Mouse (Mus musculus) ovary, adult 18-20 months (tissue): ENCODE measurements at regions not wholly inside any gene's neighbourhood (a gene's known extent, or its start where the extent isn't known, plus 50 kb on each side); places are given as distances from the start of the nearest gene placed in this dataset.
A peak's percentile ranks its signal among the peaks of the same experiment; 100 is the strongest.

Experiments used
- DNase-seq: peaks from one replicate; pipeline ENCODE4 v3.0.0; 2022; ENCODE audit warnings: low spot score, mixed read lengths

DNA sequence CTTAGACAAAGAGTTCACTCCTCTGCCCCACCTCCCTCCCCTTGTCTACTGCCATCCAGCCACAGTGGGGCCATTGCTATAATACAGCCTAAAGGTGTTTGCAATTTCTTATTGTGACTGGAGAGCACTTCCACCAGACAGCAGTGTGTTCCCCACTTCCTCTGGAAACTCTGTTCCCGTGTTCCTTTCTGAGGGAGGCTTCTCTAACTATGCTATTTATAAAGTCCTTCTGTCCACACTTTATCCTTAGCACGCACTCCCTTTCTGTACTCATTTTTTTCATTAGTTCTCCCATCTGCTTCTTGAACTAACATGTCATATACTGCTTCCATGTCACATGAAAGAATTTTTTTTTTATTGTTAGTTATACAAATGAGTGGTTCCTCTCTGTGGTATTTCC is 52.0 kb upstream of the 4930432M17Rik start:
- DNase-seq, result no peak

DNA sequence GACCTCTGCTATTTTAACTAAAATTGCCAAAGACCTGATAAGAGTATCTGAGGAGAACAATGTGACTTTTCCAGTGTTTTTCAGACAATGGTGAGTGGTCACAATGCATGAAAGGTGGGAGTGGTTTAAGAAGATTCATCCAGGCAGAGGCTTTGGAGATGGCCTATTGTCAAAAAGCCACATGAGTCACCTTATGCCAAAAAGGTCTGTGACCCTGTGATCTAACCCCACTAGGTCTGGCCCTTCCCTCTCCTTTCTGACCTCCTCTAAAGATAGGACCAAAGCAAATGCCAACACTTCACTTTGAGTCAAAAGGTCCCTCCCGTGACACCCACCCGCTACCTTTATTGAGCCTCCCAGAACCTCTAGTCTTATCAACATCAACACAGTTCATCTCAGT is 52.4 kb upstream of the 4930432M17Rik start:
- no peak for DNase-seq

DNA sequence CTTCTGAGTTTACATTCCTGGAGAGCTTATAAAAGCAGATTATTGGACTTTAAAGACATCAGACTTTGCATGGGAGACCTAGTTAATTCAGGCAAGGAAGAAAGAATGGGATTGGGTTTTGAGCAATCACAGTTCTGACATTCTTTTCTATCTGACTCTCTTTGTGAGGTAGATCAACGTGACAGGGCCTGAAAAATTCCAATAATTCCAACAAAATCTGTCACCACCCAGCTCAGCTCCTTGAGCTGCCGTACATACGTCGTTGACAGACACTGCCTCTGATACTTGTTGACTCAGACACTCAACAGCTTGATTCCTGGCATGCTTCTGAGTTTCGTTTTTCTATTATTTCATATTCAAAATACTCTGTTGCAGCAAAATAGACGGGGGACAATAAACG is 53.2 kb upstream of the 4930432M17Rik start:
- no peak for DNase-seq

GRCm38 (mm10) chr3:121616075-121616474 is 54.5 kb upstream of the 4930432M17Rik start:
- no peak for DNase-seq

- DNase-seq, result no peak
These were observed 55.8 kb upstream of the 4930432M17Rik start for GRCm38 (mm10) chr3:121614741-121615140.

GRCm38 (mm10) chr3:121613224-121613623 is 57.3 kb upstream of the 4930432M17Rik start:
- DNase-seq, result no peak

- no peak for DNase-seq
These were observed 60.7 kb upstream of the 4930432M17Rik start for GRCm38 (mm10) chr3:121609845-121610244.

- no peak for DNase-seq
These were observed 61.5 kb upstream of the 4930432M17Rik start for GRCm38 (mm10) chr3:121609090-121609489.

- no peak for DNase-seq
These were observed 65.8 kb upstream of the 4930432M17Rik start for GRCm38 (mm10) chr3:121604737-121605136.

GRCm38 (mm10) chr3:121604081-121604480 is 66.5 kb upstream of the 4930432M17Rik start:
- no peak for DNase-seq

DNA sequence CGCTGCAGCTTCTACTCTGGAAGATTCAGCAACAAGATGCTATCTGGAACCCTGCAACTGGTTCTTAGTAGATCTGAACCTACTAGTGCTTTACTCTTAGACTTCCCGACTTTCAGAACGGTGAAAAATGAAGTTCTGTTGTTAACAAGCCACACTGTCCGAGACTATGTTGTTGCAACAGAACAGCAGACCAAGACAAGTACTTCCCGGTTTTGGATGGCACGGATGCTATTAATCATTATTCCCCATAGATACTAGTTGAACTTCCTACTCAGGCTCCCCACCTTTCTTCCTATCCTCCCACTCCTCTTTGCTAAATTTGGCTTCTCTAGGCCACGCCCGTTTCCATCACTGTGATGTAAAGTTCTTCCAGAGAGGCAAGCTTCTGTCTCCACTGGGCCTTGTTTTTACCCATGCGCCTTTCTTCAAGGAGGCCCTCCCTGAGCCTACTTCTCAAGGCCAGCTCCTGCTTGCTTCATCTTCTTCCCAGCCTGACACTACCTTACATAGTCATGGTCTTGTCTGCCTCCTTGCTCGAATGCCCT is 67.7 kb upstream of the 4930432M17Rik start:
- no peak for DNase-seq

DNA sequence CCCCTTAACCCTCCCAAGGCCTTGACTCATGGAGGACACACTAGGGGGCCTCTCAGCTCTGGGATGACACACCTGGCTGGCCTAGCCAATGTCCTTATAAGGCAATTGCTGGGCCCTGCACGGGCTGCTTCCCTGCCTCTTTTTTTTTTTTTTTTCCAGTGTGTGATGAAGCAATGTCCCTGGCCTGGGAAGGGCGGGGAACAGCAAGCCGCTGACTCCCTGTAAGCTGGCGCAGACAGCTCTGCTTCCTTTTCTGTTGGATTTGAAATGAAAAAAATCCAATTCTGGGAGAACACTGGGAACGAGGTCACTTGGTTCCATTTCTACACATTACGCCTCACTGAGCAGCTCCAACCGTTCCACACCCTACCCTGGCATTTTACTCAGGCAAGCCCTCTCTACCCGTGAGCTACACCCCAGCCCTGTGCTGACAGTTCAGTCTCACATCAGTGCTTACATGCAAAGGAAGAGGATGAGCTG is 68.4 kb upstream of the 4930432M17Rik start:
- no peak for DNase-seq

DNA sequence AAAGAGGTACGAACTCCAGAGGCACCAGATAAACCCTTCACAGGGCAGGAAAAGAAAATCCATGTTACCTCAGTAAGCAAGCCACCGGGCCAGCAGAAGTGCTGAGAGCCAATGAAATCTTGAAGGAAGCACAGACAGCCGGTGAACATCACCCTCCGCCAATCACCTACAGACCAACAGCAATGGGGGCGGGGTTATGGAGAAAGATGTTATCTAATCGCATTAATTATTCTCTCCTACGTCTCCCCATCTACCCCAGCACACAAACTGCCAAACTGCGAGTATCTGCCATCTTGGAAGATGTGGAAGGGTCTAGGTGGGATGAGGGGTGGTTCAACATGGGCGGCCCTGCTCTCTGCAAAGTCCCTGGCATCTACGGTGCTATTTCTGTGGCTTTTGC is 68.6 kb upstream of the Slc44a3 start:
- DNase-seq, result no peak

- no peak for DNase-seq
These were observed 68.2 kb upstream of the Slc44a3 start for GRCm38 (mm10) chr3:121600388-121600787.

DNA sequence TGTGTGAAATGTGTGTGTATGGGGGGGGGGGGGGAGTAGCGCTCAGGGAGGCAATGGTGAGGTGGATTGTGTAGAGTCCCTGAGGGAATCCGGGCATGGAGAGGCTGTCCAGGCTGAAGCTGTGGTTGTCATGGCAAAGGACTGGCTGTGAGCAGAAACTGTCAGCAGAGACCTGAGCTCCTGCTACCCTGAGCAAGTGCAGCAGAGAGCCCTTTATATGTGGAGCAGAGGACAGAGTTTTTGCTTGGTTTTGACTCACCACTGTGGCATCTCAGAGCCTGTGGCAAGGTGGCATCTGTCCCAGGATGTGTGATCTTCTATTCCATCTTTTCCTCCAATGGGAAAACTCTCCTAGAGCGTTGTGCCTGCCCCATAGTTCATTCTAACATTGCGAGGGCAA is 65.8 kb upstream of the Slc44a3 start:
- no peak for DNase-seq

DNA sequence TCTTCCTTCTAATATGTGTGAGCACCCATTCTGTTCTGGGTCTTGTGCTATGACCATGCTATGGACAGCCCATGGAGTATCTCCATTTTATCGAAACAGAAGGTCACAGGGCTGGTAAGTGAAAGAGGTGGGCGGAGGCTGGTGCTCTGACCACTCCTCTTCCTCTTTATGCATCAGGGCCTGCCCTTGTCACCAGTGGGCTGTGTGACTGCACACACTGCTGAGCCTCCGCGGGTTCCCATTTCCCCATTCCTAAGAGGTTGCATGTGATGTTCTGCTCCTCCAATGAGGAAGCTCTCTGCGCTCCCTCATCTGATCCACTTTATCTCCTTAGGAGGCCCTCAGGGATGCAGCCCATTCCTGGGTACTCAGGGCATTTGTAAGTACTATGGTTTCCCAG is 65.0 kb upstream of the Slc44a3 start:
- DNase-seq, result no peak

GRCm38 (mm10) chr3:121594580-121594979 is 62.4 kb upstream of the Slc44a3 start:
- no peak for DNase-seq

GRCm38 (mm10) chr3:121593598-121594117 is 61.5 kb upstream of the Slc44a3 start:
- no peak for DNase-seq

DNA sequence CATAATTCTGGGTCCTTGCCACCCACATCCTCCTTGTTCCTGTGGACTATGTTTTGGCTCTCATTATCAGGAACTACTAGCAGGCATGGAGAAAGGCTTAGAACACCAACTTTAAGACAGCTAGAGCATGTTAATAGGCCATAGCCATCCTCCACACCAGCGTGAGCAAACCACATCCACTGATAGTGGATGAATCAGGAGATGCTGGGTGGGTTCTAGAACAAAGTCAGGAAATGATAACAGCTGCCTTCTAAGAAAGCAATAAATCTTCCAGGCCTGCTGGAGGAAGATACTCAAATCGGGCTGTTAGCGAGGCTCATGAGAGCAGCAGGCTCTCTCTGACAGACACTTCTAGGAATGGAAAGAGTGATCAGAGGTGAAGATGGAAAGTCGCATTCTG is 60.9 kb upstream of the Slc44a3 start:
- no peak for DNase-seq

DNA sequence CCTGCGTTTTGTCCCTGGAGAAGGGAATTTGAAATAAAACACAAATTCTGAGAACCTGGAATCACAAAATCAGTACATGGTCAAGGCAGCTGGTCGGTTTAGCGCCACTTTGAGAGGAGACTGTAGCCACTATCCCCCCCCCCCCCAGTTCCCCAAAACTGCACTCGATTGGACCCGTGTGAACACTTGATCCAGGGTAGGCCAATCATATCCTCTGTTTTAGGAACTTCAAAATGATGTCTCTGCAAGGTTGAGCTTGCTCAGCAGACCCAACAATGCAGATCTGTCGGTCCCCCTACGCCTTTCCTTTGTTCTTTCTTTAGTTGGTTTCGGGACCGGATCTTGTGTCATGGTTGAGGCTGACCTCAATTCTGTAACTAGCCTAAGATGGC is 57.3 kb upstream of the Slc44a3 start:
- DNase-seq, result no peak

- peak; percentile 59 for DNase-seq
These were observed 56.7 kb upstream of the Slc44a3 start for GRCm38 (mm10) chr3:121588737-121589493.

GRCm38 (mm10) chr3:121585306-121585705 is 53.1 kb upstream of the Slc44a3 start:
- DNase-seq, result no peak

DNA sequence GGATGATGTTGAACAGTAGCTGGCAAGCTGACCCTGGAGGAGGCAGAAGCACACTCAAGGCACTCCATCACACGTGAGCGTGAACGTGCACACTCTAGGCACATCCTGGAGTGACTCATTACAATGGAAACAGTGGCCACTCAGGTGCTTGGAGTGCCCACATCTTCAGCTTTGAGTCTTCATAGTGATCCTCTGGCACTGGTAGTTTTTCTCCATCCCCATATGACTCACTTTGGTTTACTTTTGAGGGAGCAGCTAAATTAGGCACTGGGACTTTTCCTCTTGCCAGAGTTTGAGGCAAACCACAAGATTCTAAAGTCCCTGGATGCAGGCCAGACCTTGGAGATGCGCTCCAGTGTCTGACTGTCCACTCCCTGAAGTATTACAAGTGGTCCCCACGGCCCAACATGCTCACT is 52.5 kb upstream of the Slc44a3 start:
- peak; percentile 84 for DNase-seq

DNA sequence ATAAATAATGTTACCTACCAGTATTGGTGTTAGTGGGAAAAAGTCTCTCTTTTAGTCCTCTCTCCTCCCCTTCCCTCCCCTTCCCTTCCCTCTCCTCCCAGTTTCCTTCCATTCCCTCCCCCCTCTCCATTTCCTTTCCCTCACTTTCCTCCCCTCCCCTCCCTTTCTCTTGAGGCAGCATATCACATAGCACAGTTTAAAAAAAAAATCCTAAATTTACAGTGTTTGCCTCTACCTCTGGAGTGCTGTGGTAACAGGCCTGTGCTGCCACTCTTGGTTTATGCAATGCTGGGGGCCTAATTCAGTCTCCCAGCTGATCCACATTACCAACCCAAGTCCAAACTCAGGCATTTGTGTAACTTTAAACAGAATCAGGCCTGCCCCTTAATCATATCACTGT is 52.1 kb upstream of the Slc44a3 start:
- no peak for DNase-seq
